In the genomic region with DNA sequence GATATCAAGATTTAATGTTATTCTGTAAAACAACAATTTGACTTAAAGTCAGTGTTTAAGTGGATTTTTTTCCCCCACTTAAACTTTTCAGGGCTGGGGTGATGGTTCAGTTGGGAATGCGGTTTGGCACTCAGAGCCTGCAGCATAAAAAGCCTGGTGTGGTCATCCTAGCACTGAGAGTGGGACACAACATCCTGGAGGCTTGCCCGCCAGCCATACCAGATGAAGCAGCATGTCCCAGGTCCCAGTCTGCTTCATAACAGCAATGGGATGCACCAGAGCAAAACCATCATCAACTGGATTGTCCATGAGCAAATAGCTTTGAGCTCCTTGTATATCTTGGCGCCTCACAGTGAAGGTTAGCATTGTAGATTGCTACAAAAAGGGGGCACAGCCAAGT, we compare ENCODE assay signal across 34 mouse cellular contexts. TPM values are rescaled to one million over a fixed set of nuclear protein-coding genes. Genes with fewer than 3 reads are reported as not detected.
"Had no signal": no experiment of that assay in that cellular context is flagged by ENCODE, and none has a peak within 500 bp of the region (broad histone marks: within the 10 kb centered on the region; RNA-seq: fewer than 3 reads in every experiment).

No protein-coding gene starts in this region.

- H3K4me1 ChIP-seq: heart, embryonic 10.5 days; hindbrain, embryonic 10.5 days; hindbrain, embryonic 12.5 days; intestine, embryonic 15.5 days; limb, embryonic 10.5 days; limb, embryonic 12.5 days; liver, embryonic 13.5 days; liver, embryonic 15.5 days had no signal

- H3K9ac ChIP-seq: heart, embryonic 13.5 days; heart, embryonic 15.5 days; hindbrain, embryonic 12.5 days; hindbrain, embryonic 14.5 days; intestine, embryonic 15.5 days; limb, embryonic 12.5 days; liver, embryonic 13.5 days; liver, embryonic 15.5 days; liver, postnatal 0 days had no signal

- ATAC-seq: hindbrain, embryonic 16.5 days; inflammation-experienced regulatory T-cells, adult 6 months; intestine, embryonic 15.5 days; intestine, postnatal 0 days; liver, postnatal 0 days had no signal

- DNase-seq: gastrocnemius, postnatal 10 days; heart, postnatal 10 days; heart, postnatal 36 days; kidney, adult 18-20 months; kidney, adult 8-10 months; kidney, postnatal 10 days; kidney, postnatal 25 days; kidney, postnatal 4 days; liver; liver, embryonic 13.5 days; liver, postnatal 0 days had no signal

- H3K27ac ChIP-seq: heart, embryonic 10.5 days; heart, embryonic 13.5 days; heart, embryonic 15.5 days; hindbrain, embryonic 10.5 days; hindbrain, embryonic 12.5 days; hindbrain, embryonic 14.5 days; intestine, embryonic 15.5 days; layer of hippocampus, adult 2 months; left cerebral cortex, adult 2 months; limb, embryonic 10.5 days; limb, embryonic 12.5 days; liver, embryonic 13.5 days; liver, embryonic 15.5 days had no signal

- H3K27me3 ChIP-seq: heart, embryonic 13.5 days; heart, embryonic 15.5 days; hindbrain, embryonic 12.5 days; intestine, embryonic 15.5 days; limb, embryonic 12.5 days; liver, embryonic 13.5 days; liver, embryonic 15.5 days had no signal

- H3K4me2 ChIP-seq: heart, embryonic 13.5 days; heart, embryonic 15.5 days; hindbrain, embryonic 12.5 days; hindbrain, embryonic 14.5 days; intestine, embryonic 15.5 days; limb, embryonic 12.5 days; liver, embryonic 11.5 days; liver, embryonic 13.5 days; liver, embryonic 15.5 days had no signal

- H3K4me3 ChIP-seq: heart, embryonic 10.5 days; heart, embryonic 13.5 days; heart, embryonic 15.5 days; hindbrain, embryonic 10.5 days; hindbrain, embryonic 12.5 days; intestine, embryonic 15.5 days; layer of hippocampus, adult 2 months; left cerebral cortex, adult 2 months; limb, embryonic 10.5 days; limb, embryonic 12.5 days; liver, embryonic 13.5 days; liver, embryonic 15.5 days had no signal

- H3K9me3 ChIP-seq: heart, embryonic 10.5 days; heart, embryonic 13.5 days; heart, embryonic 15.5 days; hindbrain, embryonic 10.5 days; hindbrain, embryonic 12.5 days; intestine, embryonic 15.5 days; limb, embryonic 10.5 days; limb, embryonic 12.5 days; liver, embryonic 13.5 days; liver, embryonic 15.5 days had no signal

- H3K36me3 ChIP-seq: intestine, embryonic 15.5 days had no signal

RNA-seq across cellular contexts. Expression of a gene that starts 11.1 kb away (rescaled TPM):
- total RNA-seq: granulocyte monocyte progenitor cell, adult 5-6 weeks; layer of hippocampus, adult 2 months; layer of hippocampus, postnatal 10 days; layer of hippocampus, postnatal 25 days; left cerebral cortex, adult 2 months; left cerebral cortex, postnatal 14 days; left cerebral cortex, postnatal 36 days had no signal
- polyA plus RNA-seq: frontal cortex, adult 2 months; hindbrain, embryonic 10.5 days; hindbrain, embryonic 12.5 days; hindbrain, embryonic 14.5 days; hindbrain, embryonic 16.5 days; inflammation-experienced regulatory T-cells, adult 6 months; intestine, embryonic 15.5 days; intestine, postnatal 0 days; kidney, embryonic 14.5 days; limb, embryonic 12.5 days had no signal
